Mouse (Mus musculus) ES-Bruce4 (cell line): ENCODE results near the gene Derl2.

Source experiments
- CTCF ChIP-seq: IDR thresholded peaks from one replicate; pipeline ENCODE4 v1.8.1; 2011; ENCODE audit warnings: low read depth, low read length
- EP300 ChIP-seq: IDR thresholded peaks from 2 replicates; pipeline ENCODE4 v1.6.1; 2011; ENCODE audit warnings: low read depth, low read length; ENCODE audit not compliant: insufficient read depth
- POLR2A ChIP-seq: IDR thresholded peaks from one replicate; pipeline ENCODE4 v1.8.1; 2011; ENCODE audit warnings: low read length; ENCODE audit not compliant: insufficient read depth

DNA sequence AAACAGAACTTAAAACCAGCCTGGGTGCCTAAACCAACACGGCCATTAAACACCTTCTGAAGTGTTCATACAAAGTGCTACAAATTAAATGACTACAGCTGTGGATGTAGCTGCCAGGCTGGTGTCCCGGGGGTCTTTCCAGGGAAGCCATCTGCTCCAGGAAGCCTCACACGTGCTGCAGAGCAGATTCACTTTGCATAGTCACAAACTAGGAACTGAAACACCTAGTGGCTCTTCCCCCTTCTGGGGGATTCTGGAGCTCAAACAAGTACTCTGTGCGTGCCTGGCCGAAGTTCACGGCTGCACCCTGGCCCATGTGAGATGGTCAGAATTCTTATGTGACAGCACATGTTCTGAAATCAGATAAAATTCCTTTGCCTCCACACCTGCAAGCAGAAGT is 39.4 kb downstream of the Derl2 start:
- TF ChIP-seq POLR2A, result no peak
- no peak for TF ChIP-seq CTCF
- no peak for TF ChIP-seq EP300
